Mouse (Mus musculus) liver, adult 2 months (tissue): Measurements from ENCODE around the gene Fam155a.

ENCODE experiments used
- CTCF ChIP-seq: fragments of 200-500 bp; IDR thresholded peaks from 2 replicates; pipeline ENCODE4 v1.5.1; 2011; ENCODE audit warnings: low read depth, low read length, control low read depth
- POLR2A ChIP-seq: fragments of 200-500 bp; IDR thresholded peaks from 2 replicates; pipeline ENCODE4 v1.6.1; 2011; ENCODE audit warnings: low read length, control low read depth; ENCODE audit not compliant: insufficient read depth; ENCODE audit errors: extremely low read depth

DNA sequence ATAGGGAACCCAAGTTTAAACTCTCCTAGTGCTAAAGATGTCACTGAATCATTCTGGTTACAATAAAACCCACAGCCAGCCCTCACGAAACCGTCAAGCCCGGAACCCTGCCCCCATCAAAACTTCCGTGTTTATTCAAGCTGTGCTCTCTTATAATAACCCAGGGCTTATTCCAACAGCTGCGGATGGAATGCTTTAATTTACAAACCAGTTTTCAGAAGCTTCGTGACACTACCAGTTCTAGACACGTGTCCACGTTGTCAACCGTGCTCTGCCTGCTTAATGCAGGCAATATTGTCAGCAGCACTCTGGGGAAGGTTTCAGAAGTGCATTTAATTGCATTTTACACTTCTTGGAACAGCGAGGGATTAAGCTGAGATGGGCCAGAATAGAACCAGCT lies 603.0 kb downstream of the Fam155a start:
- TF ChIP-seq CTCF: no peak
- no peak for TF ChIP-seq POLR2A
